ENCODE assay signal across 18 mouse cellular contexts in genomic region chr7:93435034-93435433, GRCm38 (mm10).
DNase-seq lines count a peak whose midpoint lies in the region; ATAC-seq lines count a peak whose summit lies in the region.
"Had no signal": no experiment of that assay in that cellular context is flagged by ENCODE, and none has a peak within 500 bp of the region (broad histone marks: within the 10 kb centered on the region; RNA-seq: fewer than 3 reads in every experiment).

No protein-coding gene starts in this region.

- no peak overlapping the region for H3K4me3 ChIP-seq in hindbrain, embryonic 12.5 days
- no peak overlapping the region for H3K4me3 ChIP-seq in hindbrain, embryonic 10.5 days
- H3K4me3 ChIP-seq: gastrocnemius, adult 2 months; intestine, embryonic 15.5 days; left cerebral cortex, adult 2 months; limb, embryonic 15.5 days; lung, embryonic 15.5 days; megakaryocyte, embryonic 14.5 days had no signal

- no peaks in the 10 kb centered on the region for H3K36me3 ChIP-seq in hindbrain, embryonic 12.5 days
- H3K36me3 ChIP-seq in hindbrain, embryonic 10.5 days = no peaks in the 10 kb centered on the region
- H3K36me3 ChIP-seq: intestine, embryonic 15.5 days; limb, embryonic 15.5 days; lung, embryonic 15.5 days had no signal

- H3K4me2 ChIP-seq in hindbrain, embryonic 12.5 days (replicated peaks) = no peak overlapping the region
- H3K4me2 ChIP-seq: intestine, embryonic 15.5 days; limb, embryonic 15.5 days; lung, embryonic 15.5 days had no signal

- no peaks in the 10 kb centered on the region for H3K27me3 ChIP-seq in hindbrain, embryonic 12.5 days
- no peaks in the 10 kb centered on the region for H3K27me3 ChIP-seq in hindbrain, embryonic 10.5 days (ENCODE audit: insufficient read depth, poor library complexity, severe bottlenecking)
- H3K27me3 ChIP-seq: intestine, embryonic 15.5 days; limb, embryonic 15.5 days; lung, embryonic 15.5 days; megakaryocyte, embryonic 14.5 days had no signal

- no peak overlapping the region for H3K27ac ChIP-seq in hindbrain, embryonic 12.5 days
- no peak overlapping the region for H3K27ac ChIP-seq in hindbrain, embryonic 10.5 days
- H3K27ac ChIP-seq: gastrocnemius, adult 2 months; intestine, embryonic 15.5 days; kidney, postnatal 0 days; left cerebral cortex, adult 2 months; limb, embryonic 15.5 days; lung, embryonic 15.5 days had no signal

- peak; percentile 76; the same call in 1 of the 2 replicates for ATAC-seq in hindbrain, embryonic 12.5 days (ENCODE audit: low FRiP score)
- ATAC-seq: CD4-positive, CD25-positive, alpha-beta regulatory T cell, adult 4 months; intestine, embryonic 15.5 days had no signal

- H3K9me3 ChIP-seq in hindbrain, embryonic 12.5 days (replicated peaks) = no peaks in the 10 kb centered on the region
- no peaks in the 10 kb centered on the region for H3K9me3 ChIP-seq in hindbrain, embryonic 10.5 days
- H3K9me3 ChIP-seq: intestine, embryonic 15.5 days; limb, embryonic 15.5 days; lung, embryonic 15.5 days; megakaryocyte, embryonic 14.5 days had no signal

- no peak overlapping the region for H3K9ac ChIP-seq in hindbrain, embryonic 12.5 days
- H3K9ac ChIP-seq: intestine, embryonic 15.5 days; limb, embryonic 15.5 days; lung, embryonic 15.5 days had no signal

- no peak for DNase-seq in hindbrain, embryonic 10.5 days (ENCODE audit: low spot score)
- peak; percentile 6 for DNase-seq in right cerebral cortex, postnatal 25 days
- no peak for DNase-seq in right cerebral cortex, postnatal 10 days (ENCODE audit: low spot score in 2 of 2)
- DNase-seq in layer of hippocampus, adult 9-10 months (ENCODE audit: low spot score) = peak; percentile 21
- DNase-seq in gastrocnemius, postnatal 4 days (ENCODE audit: low spot score in 2 of 2) = no peak
- DNase-seq in adrenal gland, adult 8-10 months = no peak
- DNase-seq: cerebellum, adult 11-12 months; gastrocnemius, adult 2 months; heart, postnatal 14 days; thymus, adult 2 months had no signal

- no peaks in the 10 kb centered on the region for H3K4me1 ChIP-seq in hindbrain, embryonic 12.5 days
- no peaks in the 10 kb centered on the region for H3K4me1 ChIP-seq in hindbrain, embryonic 10.5 days (replicated peaks)
- H3K4me1 ChIP-seq: intestine, embryonic 15.5 days; limb, embryonic 15.5 days; lung, embryonic 15.5 days; megakaryocyte, embryonic 14.5 days had no signal

Comparison
In these comparisons a context has a peak if more than half of its experiments do, and no peak if none do; other contexts are left out.
1. DNase-seq: peak in right cerebral cortex, postnatal 25 days (single experiment) and layer of hippocampus, adult 9-10 months (single experiment); none in hindbrain, embryonic 10.5 days (single experiment), right cerebral cortex, postnatal 10 days (0 of 2), gastrocnemius, postnatal 4 days (0 of 2) and adrenal gland, adult 8-10 months (single experiment).